8 mouse cellular contexts compared by ENCODE assay signal in the genomic region with DNA sequence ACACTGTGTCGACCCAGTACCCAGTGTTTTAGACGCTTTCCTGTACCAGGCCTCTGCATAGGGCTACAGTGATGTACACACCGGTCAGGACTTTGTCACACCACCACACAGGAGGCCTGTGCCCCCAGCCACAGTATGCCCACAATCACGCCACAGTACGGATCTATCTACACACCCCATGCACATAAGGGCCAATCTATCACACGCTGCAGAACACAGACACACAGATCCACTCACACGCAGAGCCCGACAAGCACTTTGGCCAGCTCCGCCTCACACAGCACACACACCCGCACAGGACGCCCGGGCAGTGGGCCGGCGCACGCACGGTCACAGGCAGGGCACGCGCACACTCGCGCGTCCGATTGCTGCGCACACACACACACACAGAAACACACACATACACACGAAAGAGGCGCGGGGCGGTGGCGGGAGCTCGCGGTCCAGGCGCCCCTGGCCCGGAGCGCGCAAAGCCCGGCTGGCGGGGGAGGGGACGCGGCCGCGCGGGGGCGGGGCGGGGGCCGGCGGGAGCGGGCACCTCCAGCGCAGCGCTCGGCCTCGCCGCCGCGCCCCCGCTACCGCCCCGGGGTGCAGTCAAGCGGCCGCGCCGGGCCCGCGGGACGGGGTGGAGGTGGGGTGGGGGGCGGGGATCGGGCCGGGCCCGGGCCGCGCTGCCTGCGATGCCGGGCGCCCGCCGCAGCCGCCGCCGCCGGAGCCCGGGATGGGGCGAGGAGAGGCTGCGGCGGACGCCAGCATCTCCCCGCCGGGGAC. TPM values are rescaled to one million over a fixed set of nuclear protein-coding genes. Genes with fewer than 3 reads are reported as not detected.
DNase-seq lines count a peak whose midpoint lies in the region; ATAC-seq and TF ChIP-seq lines count a peak whose summit lies in the region.

A gene (plus strand): TSS at position 721 of the 771 bp plus-strand sequence.

- no peak for TF ChIP-seq CTCF in cerebellum, adult 2 months (IDR thresholded peaks at IDR 0.05; ENCODE audit: borderline replicate concordance, insufficient read depth, low read depth, low read length)
- TF ChIP-seq CTCF in liver, embryonic 14.5 days (IDR thresholded peaks at IDR 0.05; ENCODE audit: low read depth), result no peak

- peak; percentile 66 for ATAC-seq in lung, embryonic 15.5 days (ENCODE audit: borderline replicate concordance, extremely low read depth, low FRiP score, low TSS enrichment)
- peak; percentile 56 for ATAC-seq in frontal cortex, adult (ENCODE audit: low TSS enrichment)
- peak; percentile 39; the same call in 1 of the 2 replicates for ATAC-seq in liver, embryonic 14.5 days (ENCODE audit: insufficient read depth)

- peak within 1 kb of the TSS; percentile 74 for H3K27ac ChIP-seq in lung, embryonic 15.5 days
- peak within 1 kb of the TSS; percentile 86 for H3K27ac ChIP-seq in cerebellum, adult 2 months (ENCODE audit: insufficient read depth, low read length)
- no peak within 1 kb of the TSS for H3K27ac ChIP-seq in liver, embryonic 14.5 days

- H3K27me3 ChIP-seq in lung, embryonic 15.5 days, result peaks cover 3% of the 10 kb centered on the region; the same call in 1 of the 2 replicates
- H3K27me3 ChIP-seq in cerebellum, adult 2 months (ENCODE audit: control insufficient read depth, insufficient read depth, low read length), result no peaks in the 10 kb centered on the region
- H3K27me3 ChIP-seq in liver, embryonic 14.5 days (ENCODE audit: control insufficient read depth, insufficient read depth, low read length), result peaks cover 46% of the 10 kb centered on the region

- TF ChIP-seq POLR2A in cerebellum, adult 2 months (IDR thresholded peaks at IDR 0.05; ENCODE audit: borderline replicate concordance, insufficient read depth, low read length), result peak; percentile 55

- peaks cover 38% of the 10 kb centered on the region for H3K4me1 ChIP-seq in lung, embryonic 15.5 days
- H3K4me1 ChIP-seq in cerebellum, adult 2 months (ENCODE audit: control insufficient read depth, insufficient read depth, low read length), result peaks cover 35% of the 10 kb centered on the region
- H3K4me1 ChIP-seq in liver, embryonic 14.5 days (replicated peaks; ENCODE audit: control insufficient read depth in 2 of 2, insufficient read depth in 2 of 2, low read length in 1 of 2), result no peaks in the 10 kb centered on the region; a peak in 2 of 4 replicates

- TF ChIP-seq EP300 in liver, embryonic 14.5 days (IDR thresholded peaks at IDR 0.05; ENCODE audit: low read depth), result no peak

- no peaks in the 10 kb centered on the region for H3K36me3 ChIP-seq in lung, embryonic 15.5 days
- H3K36me3 ChIP-seq in liver, embryonic 14.5 days (replicated peaks; ENCODE audit: control insufficient read depth, insufficient read depth, low read depth), result no peaks in the 10 kb centered on the region

- H3K9me3 ChIP-seq in lung, embryonic 15.5 days, result no peaks in the 10 kb centered on the region
- H3K9me3 ChIP-seq in liver, embryonic 14.5 days (ENCODE audit: control insufficient read depth, low read length), result no peaks in the 10 kb centered on the region

- peak within 1 kb of the TSS; percentile 96 for H3K4me2 ChIP-seq in lung, embryonic 15.5 days
- H3K4me2 ChIP-seq in liver, embryonic 14.5 days (ENCODE audit: low read depth), result peak within 1 kb of the TSS; percentile 56

- DNase-seq in lung, postnatal 25 days (ENCODE audit: low spot score), result no peak
- peak; percentile 80 to 81 for DNase-seq in cerebellum, adult 2 months
- DNase-seq in kidney, postnatal 14 days, result peak; percentile 65
- DNase-seq in liver, embryonic 14.5 days (ENCODE audit: low read depth in 3 of 3, low spot score in 3 of 3), result no peak
- DNase-seq in retina, postnatal 7 days (ENCODE audit: low read depth, low spot score), result peak; percentile 38
- no peak for DNase-seq in c-Kit-positive CD71-positive TER-119-positive erythroid progenitor cells, embryonic 14.5 days (ENCODE audit: low spot score)

- H3K9ac ChIP-seq in lung, embryonic 15.5 days, result peak within 1 kb of the TSS; percentile 73
- H3K9ac ChIP-seq in liver, embryonic 14.5 days (replicated peaks), result no peak within 1 kb of the TSS; the same call in 1 of the 2 replicates

- H3K4me3 ChIP-seq in lung, embryonic 15.5 days, result peak within 1 kb of the TSS; percentile 79
- H3K4me3 ChIP-seq in cerebellum, adult 2 months (replicated peaks; ENCODE audit: insufficient read depth, low read depth, low read length), result peak within 1 kb of the TSS; percentile 96
- H3K4me3 ChIP-seq in liver, embryonic 14.5 days (ENCODE audit: insufficient read depth in 1 of 2, low read depth in 2 of 2, low read length in 2 of 2), result peak within 1 kb of the TSS; percentile 47 to 56

- 2% methylated on average over 42 of the region's 85 CpGs for WGBS in lung, embryonic 15.5 days
- WGBS in cerebellum, adult 2 months, result 1% methylated on average over 50 of the region's 85 CpGs
- 5% methylated on average over 48 of the region's 85 CpGs for WGBS in liver, embryonic 14.5 days (ENCODE audit: insufficient replicate concordance)

RNA-seq across cellular contexts. Expression of the gene that starts here (rescaled TPM):
- polyA plus RNA-seq in lung, embryonic 15.5 days (2015; fragmentation: Nextera tagmentation; extraction: Ambion mirVana), result 4.9 and 5.2 TPM in 2 replicates
- polyA plus RNA-seq in cerebellum, adult 2 months (2012; rRNA removed), result 106 and 114 TPM in 2 replicates
- polyA plus RNA-seq in liver, embryonic 14.5 days (2012; rRNA removed), result 0.95 and 1.0 TPM in 2 replicates
- 0.33 and 0.45 TPM in 2 replicates for polyA plus RNA-seq in liver, embryonic 14.5 days (2014; fragmentation: Nextera tagmentation; extraction: Ambion mirVana)

Comparison
In these comparisons a context has a peak if more than half of its experiments do, and no peak if none do; other contexts are left out.
1. RNA of the gene that starts here (polyA plus RNA-seq): 106 to 114 TPM in cerebellum, adult 2 months; 4.9 to 5.2 TPM in lung, embryonic 15.5 days and 0.33 to 1.0 TPM in liver, embryonic 14.5 days; every median in the first group is over 10 times any median in the second.
2. DNase-seq: peak in cerebellum, adult 2 months (2 of 2), kidney, postnatal 14 days (single experiment) and retina, postnatal 7 days (single experiment); none in lung, postnatal 25 days (single experiment), liver, embryonic 14.5 days (0 of 3) and c-Kit-positive CD71-positive TER-119-positive erythroid progenitor cells, embryonic 14.5 days (single experiment).
3. Peak in every context shown above with its lines, with median percentiles within 50 percentile points of each other: ATAC-seq and H3K4me3 ChIP-seq.